Mouse (Mus musculus) liver, embryonic 11.5 days (tissue): ENCODE data around the gene Ripor3. TPM values are rescaled to one million over a fixed set of nuclear protein-coding genes. Genes with fewer than 3 reads are reported as not detected.

Experiments
- ATAC-seq: fragments of 200-750 bp; cut with Nextera tagmentation; replicated peaks from 2 replicates; pipeline ENCODE4 v1.8.0; 2017; ENCODE audit warnings: moderate number of reproducible peaks, mild to moderate bottlenecking, moderate TSS enrichment, moderate library complexity; ENCODE audit not compliant: low FRiP score
- DNase-seq: peaks from one replicate; pipeline ENCODE4 v3.0.0-alpha.2; 2017; ENCODE audit warnings: low spot score
- H3K27ac ChIP-seq: fragments of 300-500 bp; sonication (generic); 2 replicates; pipeline ENCODE4 v1.5.1; 2014; ENCODE audit warnings: mild to moderate bottlenecking, low read depth, low read length, control low read depth
- H3K27me3 ChIP-seq: fragments of 300-500 bp; sonication (generic); replicated peaks from 2 replicates; pipeline ENCODE4 v1.6.1; 2014; ENCODE audit warnings: low read length, mixed read lengths; ENCODE audit not compliant: control insufficient read depth, insufficient read depth
- H3K36me3 ChIP-seq: fragments of 300-500 bp; sonication (generic); 2 replicates; pipeline ENCODE4 v1.6.1; 2014; ENCODE audit warnings: mild to moderate bottlenecking, low read length, moderate library complexity, mixed read lengths; ENCODE audit not compliant: control insufficient read depth, insufficient read depth
- H3K4me1 ChIP-seq: fragments of 300-500 bp; sonication (generic); replicated peaks from 2 replicates; pipeline ENCODE4 v1.6.1; 2014; ENCODE audit warnings: low read length, mixed read lengths; ENCODE audit not compliant: control insufficient read depth, insufficient read depth
- H3K4me2 ChIP-seq: fragments of 300-500 bp; sonication (generic); 2 replicates; pipeline ENCODE4 v1.6.1; 2014; ENCODE audit warnings: mild to moderate bottlenecking, control low read depth, moderate library complexity
- H3K4me3 ChIP-seq: fragments of 300-500 bp; sonication (generic); 2 replicates; pipeline ENCODE4 v1.5.1; 2014; ENCODE audit warnings: low read depth, low read length, control low read depth
- H3K9ac ChIP-seq: fragments of 300-500 bp; sonication (generic); 2 replicates; pipeline ENCODE4 v1.6.1; 2014; ENCODE audit warnings: low read depth, low read length, control low read depth
- H3K9me3 ChIP-seq: fragments of 300-500 bp; sonication (generic); 2 replicates; pipeline ENCODE4 v1.6.1; 2016; ENCODE audit warnings: low read length, inconsistent platforms, mixed read lengths; ENCODE audit not compliant: control insufficient read depth
- WGBS: fragments of 180-500 bp; shearing (Covaris S2); extraction: QIAGEN DNeasy Blood & Tissue Kit; methylation state at CpG from one replicate; pipeline ENCODE4 v1.1.7; 2014; 5-methylcytosine and 5-hydroxymethylcytosine counted together
- polyA plus RNA-seq: library from polyadenylated mRNA; unstranded; fragments of >200 nt; fragmentation: Nextera tagmentation; extraction: Ambion mirVana; gene quantifications from 2 replicates; pipeline ENCODE4 v1.2.1, GENCODE M21; 2014

Gene Ripor3
- polyA plus RNA-seq, 1 experiment from 2014 or later: 3.1 TPM

GRCm38 (mm10) chr2:168040751-168041150 is 30.3 kb upstream of the Ripor3 start:
- DNase-seq (no peak), ATAC-seq (no peak)
- H3K9me3 ChIP-seq: no peaks in the 10 kb centered on the region
- H3K36me3 ChIP-seq: no peaks in the 10 kb centered on the region
- H3K27ac ChIP-seq: no peak overlapping the region
- 70% methylated on average over 3 of the region's 3 CpGs for WGBS
- H3K4me3 ChIP-seq: no peak overlapping the region
- no peak overlapping the region for H3K9ac ChIP-seq
- H3K4me1 ChIP-seq: peaks cover 17% of the 10 kb centered on the region
- no peak overlapping the region for H3K4me2 ChIP-seq
- H3K27me3 ChIP-seq: no peaks in the 10 kb centered on the region

- no peaks in the 10 kb centered on the region for H3K27me3 ChIP-seq
- ATAC-seq: no peak
- H3K27ac ChIP-seq: peak overlapping the region; percentile 51; the same call in 1 of the 2 replicates
- no peak overlapping the region for H3K4me3 ChIP-seq
- no peaks in the 10 kb centered on the region for H3K9me3 ChIP-seq
- WGBS: 36% methylated on average over 3 of the region's 3 CpGs
- H3K4me1 ChIP-seq: peaks cover 27% of the 10 kb centered on the region
- H3K36me3 ChIP-seq: no peaks in the 10 kb centered on the region
- no peak overlapping the region for H3K9ac ChIP-seq
- H3K4me2 ChIP-seq: no peak overlapping the region
- DNase-seq: no peak
These were observed 26.6 kb upstream of the Ripor3 start for GRCm38 (mm10) chr2:168037063-168037462.

- Histone ChIP-seq H3K27me3 (no peaks in the 10 kb centered on the region), H3K9me3 (no peaks in the 10 kb centered on the region), H3K4me3 (no peak overlapping the region), H3K36me3 (no peaks in the 10 kb centered on the region), H3K9ac (no peak overlapping the region), H3K4me2 (no peak overlapping the region), H3K4me1 (peaks cover 32% of the 10 kb centered on the region), H3K27ac (no peak overlapping the region)
- no peak for ATAC-seq
- DNase-seq: no peak
- 82% methylated on average over 6 of the region's 6 CpGs for WGBS
These were observed 25.5 kb upstream of the Ripor3 start for GRCm38 (mm10) chr2:168035907-168036306.

GRCm38 (mm10) chr2:168033905-168034304 is 23.5 kb upstream of the Ripor3 start:
- ATAC-seq (peak; percentile 85), DNase-seq (no peak)
- Histone ChIP-seq H3K4me3 (no peak overlapping the region), H3K4me1 (peaks cover 30% of the 10 kb centered on the region), H3K27ac (peak overlapping the region; percentile 28), H3K27me3 (no peaks in the 10 kb centered on the region), H3K9me3 (peaks cover under 1% of the 10 kb centered on the region; the same call in 1 of the 2 replicates), H3K9ac (no peak overlapping the region), H3K4me2 (peak overlapping the region; percentile 38), H3K36me3 (peaks cover under 1% of the 10 kb centered on the region; the same call in 1 of the 2 replicates)
- WGBS: 24% methylated on average over 10 of the region's 10 CpGs

- Histone ChIP-seq H3K9ac (no peak overlapping the region), H3K4me3 (no peak overlapping the region), H3K4me2 (no peak overlapping the region), H3K27me3 (no peaks in the 10 kb centered on the region), H3K27ac (no peak overlapping the region), H3K4me1 (peaks cover 25% of the 10 kb centered on the region), H3K9me3 (peaks cover 7% of the 10 kb centered on the region; the same call in 1 of the 2 replicates), H3K36me3 (peaks cover 4% of the 10 kb centered on the region; the same call in 1 of the 2 replicates)
- ATAC-seq (peak; percentile 53), DNase-seq (no peak)
- 50% methylated on average over 2 of the region's 2 CpGs for WGBS
These were observed 21.4 kb upstream of the Ripor3 start for GRCm38 (mm10) chr2:168031842-168032241.

- H3K4me1 ChIP-seq: peaks cover 18% of the 10 kb centered on the region
- peaks cover 7% of the 10 kb centered on the region; the same call in 1 of the 2 replicates for H3K9me3 ChIP-seq
- DNase-seq (no peak), ATAC-seq (no peak)
- no peak overlapping the region for H3K4me2 ChIP-seq
- no peaks in the 10 kb centered on the region for H3K27me3 ChIP-seq
- no peak overlapping the region for H3K9ac ChIP-seq
- no peak overlapping the region for H3K4me3 ChIP-seq
- 95% methylated on average over 3 of the region's 3 CpGs for WGBS
- H3K36me3 ChIP-seq: peaks cover 4% of the 10 kb centered on the region; the same call in 1 of the 2 replicates
- no peak overlapping the region for H3K27ac ChIP-seq
These were observed 18.0 kb upstream of the Ripor3 start for GRCm38 (mm10) chr2:168028376-168028775.

GRCm38 (mm10) chr2:168026467-168026866 is 16.0 kb upstream of the Ripor3 start:
- DNase-seq: no peak
- Histone ChIP-seq H3K4me3 (no peak overlapping the region), H3K27ac (no peak overlapping the region), H3K27me3 (no peaks in the 10 kb centered on the region), H3K9ac (no peak overlapping the region), H3K9me3 (peaks cover 7% of the 10 kb centered on the region; the same call in 1 of the 2 replicates), H3K36me3 (peaks cover 4% of the 10 kb centered on the region; the same call in 1 of the 2 replicates), H3K4me2 (no peak overlapping the region), H3K4me1 (peaks cover 8% of the 10 kb centered on the region)
- ATAC-seq: no peak
- 37% methylated on average over 3 of the region's 3 CpGs for WGBS

- peaks cover 7% of the 10 kb centered on the region; the same call in 1 of the 2 replicates for H3K9me3 ChIP-seq
- no peak for DNase-seq
- no peak overlapping the region for H3K9ac ChIP-seq
- H3K27me3 ChIP-seq: no peaks in the 10 kb centered on the region
- no peak for ATAC-seq
- no peak overlapping the region for H3K4me3 ChIP-seq
- peaks cover 4% of the 10 kb centered on the region; the same call in 1 of the 2 replicates for H3K36me3 ChIP-seq
- H3K27ac ChIP-seq: no peak overlapping the region
- 90% methylated on average over 8 of the region's 8 CpGs for WGBS
- peaks cover 8% of the 10 kb centered on the region for H3K4me1 ChIP-seq
- no peak overlapping the region for H3K4me2 ChIP-seq
These were observed 15.5 kb upstream of the Ripor3 start for GRCm38 (mm10) chr2:168025882-168026281.

- WGBS: 71% methylated on average over 12 of the region's 12 CpGs
- H3K4me1 ChIP-seq: peaks cover 8% of the 10 kb centered on the region
- DNase-seq (no peak), ATAC-seq (no peak)
- no peak overlapping the region for H3K4me2 ChIP-seq
- H3K27ac ChIP-seq: no peak overlapping the region
- H3K36me3 ChIP-seq: peaks cover 4% of the 10 kb centered on the region; the same call in 1 of the 2 replicates
- no peaks in the 10 kb centered on the region for H3K27me3 ChIP-seq
- no peak overlapping the region for H3K4me3 ChIP-seq
- H3K9me3 ChIP-seq: peaks cover 7% of the 10 kb centered on the region; the same call in 1 of the 2 replicates
- H3K9ac ChIP-seq: no peak overlapping the region
These were observed 14.8 kb upstream of the Ripor3 start for GRCm38 (mm10) chr2:168025174-168025573.
